In genomic region chr2:156429836-156430235, GRCm38 (mm10) we compare ENCODE assay signal across 12 mouse cellular contexts. TPM values are rescaled to one million over a fixed set of nuclear protein-coding genes. Genes with fewer than 3 reads are reported as not detected.
A peak's percentile ranks its signal among the peaks of the same experiment; 100 is the strongest.
DNase-seq lines count a peak whose midpoint lies in the region; ATAC-seq and TF ChIP-seq lines count a peak whose summit lies in the region.
"Had no signal": no experiment of that assay in that cellular context is flagged by ENCODE, and none has a peak within 500 bp of the region (broad histone marks: within the 10 kb centered on the region; RNA-seq: fewer than 3 reads in every experiment).

No protein-coding gene starts in this region.

- H3K4me2 ChIP-seq in lung, postnatal 0 days (replicated peaks; ENCODE audit: low read depth, low read length), result no peak overlapping the region
- H3K4me2 ChIP-seq in hindbrain, postnatal 0 days (ENCODE audit: low read depth, low read length), result no peak overlapping the region
- H3K4me2 ChIP-seq: hindbrain, embryonic 13.5 days; liver, embryonic 11.5 days; neural tube, embryonic 12.5 days had no signal

- 52% methylated on average over 10 of the region's 10 CpGs for WGBS in lung, postnatal 0 days
- WGBS in hindbrain, postnatal 0 days, result 50% methylated on average over 10 of the region's 10 CpGs

- H3K9ac ChIP-seq in lung, postnatal 0 days (replicated peaks; ENCODE audit: low read depth), result no peak overlapping the region
- H3K9ac ChIP-seq in hindbrain, postnatal 0 days (replicated peaks; ENCODE audit: low read length), result no peak overlapping the region
- H3K9ac ChIP-seq: hindbrain, embryonic 13.5 days; neural tube, embryonic 12.5 days had no signal

- peaks cover 6% of the 10 kb centered on the region for H3K4me1 ChIP-seq in lung, postnatal 0 days (ENCODE audit: insufficient read depth, low read depth, low read length)
- peaks cover 14% of the 10 kb centered on the region; the same call in 1 of the 2 replicates for H3K4me1 ChIP-seq in hindbrain, postnatal 0 days (ENCODE audit: insufficient read depth, low read length)

- DNase-seq in layer of hippocampus, adult 2 months (ENCODE audit: low spot score in 2 of 2), result no peak
- DNase-seq in layer of hippocampus, adult 9-10 months (ENCODE audit: low spot score), result no peak
- DNase-seq in ZHBTc4 (ENCODE audit: low read depth, low spot score), result peak; percentile 84
- DNase-seq in kidney, adult 8-10 months, result peak; percentile 60 to 72
- DNase-seq in lung, postnatal 0 days (ENCODE audit: low spot score), result peak; percentile 51
- DNase-seq in thymus, postnatal 0 days (ENCODE audit: low spot score), result no peak
- no peak for DNase-seq in hindbrain, postnatal 0 days (ENCODE audit: low spot score)

- no peaks in the 10 kb centered on the region for H3K36me3 ChIP-seq in lung, postnatal 0 days (ENCODE audit: insufficient read depth, low read length)
- no peaks in the 10 kb centered on the region for H3K36me3 ChIP-seq in hindbrain, postnatal 0 days (ENCODE audit: insufficient read depth, low read length)
- H3K36me3 ChIP-seq: neural tube, embryonic 12.5 days had no signal

- no peak for TF ChIP-seq CTCF in layer of hippocampus, adult 2 months (conservative IDR thresholded peaks at IDR 0.05)
- TF ChIP-seq CTCF in lung, postnatal 0 days (IDR thresholded peaks at IDR 0.05), result no peak
- no peak for TF ChIP-seq CTCF in hindbrain, postnatal 0 days (IDR thresholded peaks at IDR 0.05; ENCODE audit: low read depth)

- H3K9me3 ChIP-seq in lung, postnatal 0 days (ENCODE audit: low read length), result no peaks in the 10 kb centered on the region
- H3K9me3 ChIP-seq in hindbrain, postnatal 0 days (ENCODE audit: low read length), result no peaks in the 10 kb centered on the region
- H3K9me3 ChIP-seq: hindbrain, embryonic 13.5 days; neural tube, embryonic 12.5 days had no signal

- peak; percentile 66 for ATAC-seq in lung, postnatal 0 days
- ATAC-seq in hindbrain, postnatal 0 days, result no peak
- no peak for ATAC-seq in inflammation-experienced regulatory T-cells, adult 6 months
- ATAC-seq: activated CD4-positive, CD25-positive, alpha-beta regulatory T cell, adult 4 months had no signal

- no peak for TF ChIP-seq EP300 in lung, postnatal 0 days (IDR thresholded peaks at IDR 0.05)

- H3K27me3 ChIP-seq in lung, postnatal 0 days (replicated peaks; ENCODE audit: insufficient read depth, low read length), result no peaks in the 10 kb centered on the region
- H3K27me3 ChIP-seq in hindbrain, postnatal 0 days (ENCODE audit: insufficient read depth, low read length), result no peaks in the 10 kb centered on the region
- H3K27me3 ChIP-seq: hindbrain, embryonic 13.5 days; neural tube, embryonic 12.5 days had no signal

- no peak overlapping the region for H3K4me3 ChIP-seq in layer of hippocampus, adult 2 months
- H3K4me3 ChIP-seq in lung, postnatal 0 days (ENCODE audit: low read depth, low read length), result no peak overlapping the region
- no peak overlapping the region for H3K4me3 ChIP-seq in hindbrain, postnatal 0 days (ENCODE audit: low read length)
- H3K4me3 ChIP-seq: hindbrain, embryonic 13.5 days; neural tube, embryonic 12.5 days had no signal

- H3K27ac ChIP-seq in layer of hippocampus, adult 2 months, result peak overlapping the region; percentile 46; the same call in 1 of the 2 replicates
- H3K27ac ChIP-seq in lung, postnatal 0 days (ENCODE audit: low read length), result peak overlapping the region; percentile 57; the same call in 1 of the 2 replicates
- no peak overlapping the region for H3K27ac ChIP-seq in hindbrain, postnatal 0 days
- H3K27ac ChIP-seq: hindbrain, embryonic 13.5 days; neural tube, embryonic 12.5 days had no signal

RNA-seq across cellular contexts. Expression of gene Epb41l1, which starts 9.1 kb away (rescaled TPM):
- 100 to 1,000 TPM; 340 to 347 TPM for total RNA-seq in layer of hippocampus, adult 2 months (2021)
- 1.2 and 1.7 TPM in 2 replicates for polyA plus RNA-seq in lung, postnatal 0 days (2015; fragmentation: Nextera tagmentation; extraction: Ambion mirVana)
- 0.21 and 0.38 TPM in 2 replicates for polyA plus RNA-seq in thymus, postnatal 0 days (2015; fragmentation: Nextera tagmentation; extraction: Ambion mirVana)
- 228 and 259 TPM in 2 replicates for total RNA-seq in hindbrain, postnatal 0 days (2014; rRNA removed)
- 10.7 and 11.2 TPM in 2 replicates for polyA plus RNA-seq in hindbrain, postnatal 0 days (2015; fragmentation: Nextera tagmentation; extraction: Ambion mirVana)
- polyA plus RNA-seq in inflammation-experienced regulatory T-cells, adult 6 months (2017; shearing (Covaris generic)), result under 1 TPM in 2 of 3 experiments, not detected in 1; 0.07 to 0.09 TPM

Comparison
In these comparisons a context has a peak if more than half of its experiments do, and no peak if none do; other contexts are left out.
1. DNase-seq: peak in ZHBTc4 (single experiment), kidney, adult 8-10 months (2 of 2) and lung, postnatal 0 days (single experiment); none in layer of hippocampus, adult 2 months (0 of 2), layer of hippocampus, adult 9-10 months (single experiment), thymus, postnatal 0 days (single experiment) and hindbrain, postnatal 0 days (single experiment).